Mouse (Mus musculus) lung, postnatal 36 days (tissue): Measurements from ENCODE around the gene Tbc1d5.

Experiments
- DNase-seq: peaks from one replicate; pipeline ENCODE4 v3.0.0; 2022; ENCODE audit warnings: mixed read lengths

Tbc1d5 gene

DNA sequence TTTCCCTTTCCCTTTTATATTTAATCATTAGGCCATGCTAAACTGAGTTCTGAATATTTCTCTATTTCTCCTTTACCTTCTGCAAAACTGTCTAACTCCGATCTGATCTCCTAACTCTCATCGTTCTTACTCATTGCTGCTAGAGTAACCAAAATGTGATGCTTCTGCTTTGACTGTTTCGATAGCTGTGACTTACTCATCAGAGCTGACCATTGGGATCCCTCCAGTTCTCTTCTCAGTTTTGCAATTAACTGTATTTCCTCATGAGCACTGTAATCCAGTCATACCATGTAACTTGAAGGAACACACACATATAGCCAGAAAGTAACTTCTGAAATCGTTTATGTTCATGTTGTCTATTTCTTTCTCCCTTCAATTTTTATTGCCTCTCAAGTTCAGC, 306.6 kb downstream of the Tbc1d5 start:
- DNase-seq, result peak; percentile 6

- DNase-seq, result no peak
Observed at GRCm38 (mm10) chr17:50867297-50867696, 311.9 kb downstream of the Tbc1d5 start.

DNA sequence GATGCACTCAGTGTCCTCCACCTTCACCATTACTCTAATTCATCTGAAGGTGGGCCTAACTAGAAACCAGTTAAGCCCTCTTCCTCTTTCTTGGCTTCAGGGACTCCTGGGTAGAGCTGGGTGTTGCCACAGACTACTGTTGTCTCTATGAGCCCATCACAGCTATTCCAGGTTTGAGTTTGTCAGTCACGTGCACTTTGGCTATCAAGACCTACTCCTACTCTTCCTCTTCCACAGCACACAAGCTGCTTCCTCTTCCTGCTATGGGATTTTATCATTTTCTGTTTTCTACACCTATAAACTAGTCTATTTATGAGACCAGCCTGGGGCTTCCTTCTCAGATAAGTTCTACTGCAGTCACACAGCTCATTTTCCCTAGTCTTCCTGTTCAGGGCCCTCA, 314.4 kb downstream of the Tbc1d5 start:
- DNase-seq, result peak; percentile 11

- no peak for DNase-seq
Observed at GRCm38 (mm10) chr17:50853220-50853619, 325.9 kb downstream of the Tbc1d5 start.

DNA sequence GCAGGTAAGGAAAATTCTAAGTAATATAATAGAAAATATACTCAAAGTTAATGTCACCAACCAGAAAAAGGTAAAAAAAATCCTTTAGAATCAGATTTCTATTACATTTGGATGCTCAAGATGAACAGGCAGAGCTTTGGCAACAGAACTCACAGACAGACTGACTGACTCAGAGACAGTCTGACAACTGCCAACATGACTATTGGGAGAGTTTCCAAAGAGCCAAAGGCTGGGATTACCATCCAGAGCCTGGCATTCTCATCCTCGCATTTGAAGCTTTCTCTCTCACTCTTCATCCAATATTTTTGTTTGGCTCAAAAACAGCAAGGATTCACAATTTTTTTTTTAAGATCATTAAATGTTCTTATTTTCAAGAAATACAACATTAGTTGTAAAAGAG, 327.8 kb downstream of the Tbc1d5 start:
- DNase-seq, result no peak

DNA sequence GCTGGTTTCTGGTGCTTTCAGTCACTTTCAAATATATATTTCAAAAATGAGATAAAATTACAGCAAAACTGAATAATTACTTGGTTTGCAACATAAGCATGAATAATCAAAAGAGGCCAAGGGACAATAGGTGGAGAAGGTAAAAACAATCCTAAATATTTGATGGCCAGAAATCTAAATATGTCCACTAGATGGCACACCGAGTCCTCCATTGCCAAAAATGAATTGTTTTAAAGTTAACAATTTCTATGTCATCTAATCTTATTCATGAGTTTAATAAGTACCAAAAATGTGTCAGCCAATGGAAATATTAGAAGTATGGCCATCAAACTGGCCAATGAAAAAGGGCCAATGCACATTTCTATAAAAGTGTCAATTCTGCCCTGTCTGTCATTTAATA, 365.1 kb downstream of the Tbc1d5 start:
- DNase-seq, result peak; percentile 24

GRCm38 (mm10) chr17:50813580-50813979, 365.6 kb downstream of the Tbc1d5 start:
- no peak for DNase-seq

DNA sequence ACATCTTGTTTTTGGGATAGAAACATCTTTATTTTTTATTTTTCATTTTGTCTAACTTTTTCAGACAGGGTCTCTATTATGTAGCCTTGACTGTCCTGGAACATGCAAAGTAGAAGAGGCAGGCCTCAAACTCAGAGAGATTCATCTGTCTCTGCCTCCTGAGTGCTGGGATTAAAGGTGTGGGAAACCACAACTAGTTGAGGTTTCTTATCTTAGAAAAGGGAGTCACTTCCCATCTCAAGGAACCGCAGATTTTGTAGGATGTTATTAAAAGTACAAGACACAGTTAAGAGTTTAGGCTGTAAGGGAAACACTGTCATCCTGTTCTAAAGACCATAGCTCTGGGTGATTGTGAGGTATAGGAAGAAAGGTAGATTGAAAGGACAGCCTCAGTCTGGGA, 373.5 kb downstream of the Tbc1d5 start:
- DNase-seq, result no peak

GRCm38 (mm10) chr17:50803234-50803633, 375.9 kb downstream of the Tbc1d5 start:
- DNase-seq, result peak; percentile 3

- DNase-seq, result no peak
Observed at GRCm38 (mm10) chr17:50802380-50802779, 376.8 kb downstream of the Tbc1d5 start.

- DNase-seq, result peak; percentile 74
Observed at GRCm38 (mm10) chr17:50795445-50796095, 383.6 kb downstream of the Tbc1d5 start.

GRCm38 (mm10) chr17:50791671-50792070, 387.5 kb downstream of the Tbc1d5 start:
- no peak for DNase-seq

DNA sequence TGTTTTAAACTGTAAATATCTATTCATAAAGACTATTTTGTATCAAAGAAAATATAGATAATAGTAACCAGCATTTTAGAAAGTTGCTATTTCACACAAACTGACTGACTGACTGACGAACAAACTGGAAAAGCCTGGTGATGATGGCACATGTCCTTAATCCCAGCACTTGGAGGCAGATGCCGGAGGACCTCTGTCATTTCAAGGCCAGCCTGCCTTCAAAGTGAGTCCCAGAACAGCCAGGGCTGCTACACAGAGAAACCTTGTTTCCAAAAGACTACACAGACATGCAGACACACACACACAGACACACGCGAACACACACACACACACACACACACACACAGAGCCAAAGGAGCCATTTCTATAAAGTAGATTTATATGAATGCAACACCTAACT, 390.3 kb downstream of the Tbc1d5 start:
- no peak for DNase-seq

GRCm38 (mm10) chr17:50775247-50775646, 403.9 kb downstream of the Tbc1d5 start:
- peak; percentile 12 for DNase-seq

GRCm38 (mm10) chr17:50764387-50764786, 414.8 kb downstream of the Tbc1d5 start:
- no peak for DNase-seq

- peak; percentile 28 for DNase-seq
Observed at GRCm38 (mm10) chr17:50763407-50763806, 415.7 kb downstream of the Tbc1d5 start.

DNA sequence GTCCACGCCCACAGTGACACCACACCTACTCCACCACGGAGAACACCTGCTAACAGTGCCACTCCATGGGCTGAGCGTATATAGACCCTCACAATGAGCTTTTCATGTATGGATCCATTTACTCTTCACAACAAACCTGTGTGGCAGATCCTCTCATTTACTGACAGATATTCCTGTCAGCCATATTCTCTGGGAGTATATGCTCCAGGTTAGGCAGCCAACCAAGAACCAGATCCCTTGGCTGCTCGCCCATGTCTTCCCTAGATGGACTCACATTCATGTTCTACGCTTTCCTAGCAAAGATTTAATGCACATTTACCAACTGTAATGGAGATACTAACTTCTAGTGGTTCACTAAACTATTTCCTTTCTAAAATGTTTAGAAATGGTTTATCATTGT, 416.9 kb downstream of the Tbc1d5 start:
- DNase-seq, result no peak

GRCm38 (mm10) chr17:50761082-50761481, 418.1 kb downstream of the Tbc1d5 start:
- DNase-seq, result peak; percentile 27

GRCm38 (mm10) chr17:50753356-50754138, 425.6 kb downstream of the Tbc1d5 start:
- peak; percentile 44 for DNase-seq

GRCm38 (mm10) chr17:50752753-50753152, 426.4 kb downstream of the Tbc1d5 start:
- DNase-seq, result no peak

GRCm38 (mm10) chr17:50751911-50752310, 427.2 kb downstream of the Tbc1d5 start:
- no peak for DNase-seq

- DNase-seq, result no peak
Observed at GRCm38 (mm10) chr17:50750874-50751273, 428.3 kb downstream of the Tbc1d5 start.

- no peak for DNase-seq
Observed at GRCm38 (mm10) chr17:50741386-50741785, 437.8 kb downstream of the Tbc1d5 start.

- DNase-seq, result no peak
Observed at GRCm38 (mm10) chr17:50740804-50741203, 438.3 kb downstream of the Tbc1d5 start.
